Mouse (Mus musculus): ENCODE results near the gene Aldh8a1.

Gene Aldh8a1

DNA sequence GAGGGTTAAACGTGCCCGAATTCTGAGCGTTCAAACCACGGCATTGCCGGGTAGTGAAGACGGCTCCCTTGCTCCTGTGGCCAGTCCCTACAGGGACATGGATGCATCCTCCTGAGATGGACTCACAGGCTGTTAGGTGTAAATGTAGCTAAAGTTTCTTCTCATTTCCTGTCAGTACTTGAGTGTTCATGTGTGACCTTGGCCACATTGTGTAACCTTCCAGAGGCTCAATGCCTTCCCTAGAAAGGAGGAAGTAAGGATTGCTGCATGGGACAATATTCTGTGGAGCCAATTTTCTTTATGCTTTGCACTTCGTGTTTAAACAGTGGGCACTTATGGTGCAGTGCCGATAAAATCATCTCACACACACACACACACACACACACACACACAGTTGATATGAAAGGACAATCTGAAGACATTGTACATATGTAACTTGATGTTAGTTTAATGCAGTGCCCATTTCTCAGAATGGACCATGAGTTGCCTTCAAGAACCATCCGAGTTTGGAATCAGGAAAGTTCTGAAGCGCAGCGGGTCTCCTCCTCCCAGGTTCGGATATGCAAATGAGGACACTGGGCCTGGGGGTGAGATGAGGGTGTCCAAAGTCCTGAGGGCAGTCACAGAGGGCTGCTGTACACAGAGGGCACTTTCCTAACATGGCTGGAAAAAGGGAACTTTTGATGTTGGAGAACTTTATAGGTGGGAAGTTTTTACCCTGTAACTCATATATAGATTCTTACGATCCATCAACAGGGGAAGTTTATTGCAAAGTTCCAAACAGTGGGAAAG lies at the start of gene Aldh8a1:
Aldh8a1 (plus strand) TSS at position 610 of the 792 bp plus-strand sequence.
- no peak for DNase-seq

GRCm38 (mm10) chr10:21327605-21328135 lies 49.4 kb upstream of the Aldh8a1 start:
- no peak for DNase-seq

DNA sequence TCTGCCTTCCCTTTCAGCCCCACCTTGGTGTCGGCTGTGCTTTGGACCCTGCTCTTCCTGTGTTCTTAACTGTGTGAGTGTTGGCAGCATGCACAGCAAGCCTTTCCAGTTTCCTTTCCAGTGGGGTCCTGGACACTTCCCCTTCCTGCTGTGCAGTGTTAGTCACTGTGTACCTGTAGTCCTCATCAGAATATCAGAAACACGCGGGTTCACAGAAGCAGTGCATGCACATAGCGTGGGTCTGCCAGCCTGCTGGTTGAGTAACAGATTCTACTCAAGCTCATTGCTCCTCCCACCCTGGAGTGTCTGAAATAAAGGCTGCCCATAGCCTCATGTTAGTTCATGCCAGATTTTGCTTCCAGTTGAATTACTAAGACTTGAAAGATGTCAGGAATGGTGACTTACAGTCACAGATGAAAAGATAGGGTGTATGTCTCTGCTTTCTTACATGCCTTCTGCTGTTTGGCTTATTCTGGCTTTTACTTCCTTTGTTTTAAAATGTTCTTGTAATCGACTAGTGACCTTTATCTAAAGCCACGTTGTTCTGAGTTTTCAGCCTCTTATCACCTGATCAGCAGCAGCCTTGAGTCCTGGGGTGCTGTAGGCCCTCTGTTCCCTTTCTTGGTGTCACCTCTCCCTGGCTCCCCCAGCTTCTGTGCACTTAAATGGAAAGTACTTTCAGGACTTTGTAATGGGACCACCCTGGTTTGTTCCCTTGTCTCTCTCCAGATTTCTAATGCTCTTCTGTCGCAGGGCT lies 42.6 kb upstream of the Aldh8a1 start:
- DNase-seq: no peak

GRCm38 (mm10) chr10:21335534-21335933 lies 41.6 kb upstream of the Aldh8a1 start:
- no peak for DNase-seq

DNA sequence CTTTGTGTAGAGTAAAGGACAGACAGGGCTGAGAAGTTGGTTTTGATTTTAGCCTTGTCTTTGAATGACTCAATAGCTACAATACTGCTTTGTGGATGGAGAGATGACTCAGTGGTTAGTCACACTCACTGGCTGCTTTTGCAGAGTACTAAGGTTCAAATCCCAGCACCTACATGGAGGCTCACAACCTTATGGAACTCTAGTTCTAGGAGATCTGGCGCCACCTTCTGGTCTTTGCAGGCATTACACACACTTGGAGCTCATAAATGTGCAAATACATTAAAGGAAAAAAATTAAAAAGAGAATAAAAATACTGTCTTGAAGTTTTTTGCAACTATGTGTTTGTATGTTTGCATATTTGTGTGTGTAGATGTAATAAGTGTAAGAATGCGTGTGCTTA lies 39.9 kb upstream of the Aldh8a1 start:
- peak; percentile 76 for DNase-seq

- no peak for DNase-seq
These were observed 35.4 kb upstream of the Aldh8a1 start for GRCm38 (mm10) chr10:21341706-21342105.

DNA sequence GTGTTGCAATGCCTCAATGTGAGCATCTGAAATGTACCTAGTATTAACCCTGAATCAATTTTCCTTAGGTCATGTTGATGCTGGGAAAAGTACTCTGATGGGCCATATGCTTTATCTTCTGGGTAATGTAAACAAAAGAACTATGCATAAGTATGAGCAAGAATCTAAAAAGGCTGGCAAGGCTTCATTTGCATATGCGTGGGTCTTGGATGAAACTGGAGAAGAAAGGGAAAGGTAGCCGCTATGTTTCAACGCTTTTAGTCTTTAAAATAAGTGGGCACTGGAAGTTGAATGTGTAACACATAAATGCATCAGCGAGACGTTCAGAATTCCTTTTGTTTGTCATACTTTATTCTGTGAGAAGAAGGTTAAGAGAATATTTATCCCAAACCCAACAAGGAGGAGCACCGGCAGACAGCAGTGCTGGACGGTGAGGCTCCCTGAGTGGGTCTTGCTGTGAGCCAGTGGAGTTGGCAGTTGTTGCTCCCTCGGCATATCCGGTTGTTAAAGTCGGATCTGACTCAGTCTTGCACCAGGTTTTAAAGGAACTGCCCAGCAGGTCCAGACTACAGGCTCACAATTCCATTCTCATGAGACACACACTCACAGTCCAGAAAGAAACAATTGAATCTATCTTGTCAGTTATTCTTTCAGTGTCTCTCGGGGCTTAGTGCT lies 34.6 kb upstream of the Aldh8a1 start:
- no peak for DNase-seq

GRCm38 (mm10) chr10:21347332-21347731 lies 29.8 kb upstream of the Aldh8a1 start:
- DNase-seq: no peak

GRCm38 (mm10) chr10:21349449-21349848 lies 27.6 kb upstream of the Aldh8a1 start:
- no peak for DNase-seq

- no peak for DNase-seq
These were observed 27.1 kb upstream of the Aldh8a1 start for GRCm38 (mm10) chr10:21349946-21350345.

- DNase-seq: no peak
These were observed 26.3 kb upstream of the Aldh8a1 start for GRCm38 (mm10) chr10:21350531-21351515.

DNA sequence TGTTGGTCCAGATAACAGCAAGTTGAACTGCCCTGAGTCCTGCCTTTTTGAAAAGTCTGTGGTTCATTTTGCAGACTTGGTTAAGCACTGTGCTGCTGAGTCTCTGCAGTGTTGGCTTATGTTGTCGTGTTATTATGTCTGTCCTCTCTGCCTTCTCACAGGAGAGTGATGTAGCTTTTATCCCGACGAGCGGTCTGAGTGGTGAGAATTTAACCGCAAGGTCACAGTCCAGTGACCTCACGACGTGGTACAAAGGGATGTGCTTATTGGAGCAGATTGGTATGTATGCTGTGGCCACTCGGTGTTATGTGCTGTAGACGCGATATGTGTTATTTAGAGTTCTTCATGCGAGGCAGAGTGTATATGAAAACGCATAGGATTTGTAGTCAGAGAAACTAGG lies 25.3 kb upstream of the Aldh8a1 start:
- DNase-seq: no peak

DNA sequence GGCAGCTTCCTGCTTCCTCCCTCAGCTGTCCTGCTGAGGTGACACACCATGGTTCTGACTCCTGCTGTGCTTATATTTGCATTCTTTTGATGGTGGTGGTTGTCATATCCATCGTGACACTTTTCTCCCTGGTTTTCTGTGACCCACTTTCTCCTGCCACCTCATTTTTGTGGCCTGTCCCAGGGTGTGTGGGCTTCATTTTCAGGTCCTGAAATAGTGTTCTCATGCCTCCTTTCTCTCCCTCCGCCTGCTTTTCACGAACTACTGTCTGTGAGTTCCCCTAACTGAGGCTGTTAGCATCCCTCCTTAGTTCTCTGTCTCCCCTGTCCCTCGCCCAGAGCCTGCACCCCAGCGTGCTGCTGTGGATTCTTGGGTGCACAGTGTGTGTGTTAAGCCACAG lies 23.2 kb upstream of the Aldh8a1 start:
- no peak for DNase-seq

GRCm38 (mm10) chr10:21354506-21354905 lies 22.6 kb upstream of the Aldh8a1 start:
- DNase-seq: no peak

DNA sequence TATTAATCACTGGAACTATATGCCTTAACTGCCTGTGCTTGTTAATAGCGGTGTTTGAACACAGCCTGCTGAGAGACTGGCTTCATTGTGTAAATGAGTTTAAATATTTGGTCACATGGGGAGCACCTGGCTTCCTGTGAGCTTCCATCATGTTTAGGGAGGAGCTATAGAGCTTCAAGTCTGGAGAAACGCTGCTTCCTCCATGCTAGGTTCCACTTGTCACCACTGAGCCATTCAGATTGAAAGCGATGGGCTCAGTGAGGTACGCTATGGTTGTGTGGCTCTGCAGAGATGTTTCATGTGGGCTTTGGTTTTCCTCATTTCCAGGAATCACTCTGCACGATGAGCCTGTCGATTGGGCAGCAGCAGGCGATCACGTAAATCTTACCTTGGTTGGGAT lies 19.1 kb upstream of the Aldh8a1 start:
- no peak for DNase-seq

DNA sequence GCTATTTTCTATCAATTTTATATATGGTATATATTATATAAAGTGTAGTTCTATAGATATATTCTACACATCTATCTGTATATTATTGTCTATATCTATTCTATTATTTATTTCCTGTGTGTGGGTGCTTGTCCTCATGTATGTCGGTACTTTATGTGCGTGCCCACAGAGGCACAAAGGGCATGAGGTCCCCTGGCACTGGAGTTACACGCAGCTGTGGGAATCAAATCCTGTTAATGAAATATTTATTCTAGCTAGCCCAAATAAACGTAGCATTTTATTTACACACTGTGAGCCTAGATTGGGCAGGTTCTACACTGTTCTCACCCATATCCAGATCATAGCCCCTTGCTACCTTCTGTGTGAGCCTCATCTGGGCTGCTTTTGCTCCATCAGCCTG lies 18.0 kb upstream of the Aldh8a1 start:
- no peak for DNase-seq

DNA sequence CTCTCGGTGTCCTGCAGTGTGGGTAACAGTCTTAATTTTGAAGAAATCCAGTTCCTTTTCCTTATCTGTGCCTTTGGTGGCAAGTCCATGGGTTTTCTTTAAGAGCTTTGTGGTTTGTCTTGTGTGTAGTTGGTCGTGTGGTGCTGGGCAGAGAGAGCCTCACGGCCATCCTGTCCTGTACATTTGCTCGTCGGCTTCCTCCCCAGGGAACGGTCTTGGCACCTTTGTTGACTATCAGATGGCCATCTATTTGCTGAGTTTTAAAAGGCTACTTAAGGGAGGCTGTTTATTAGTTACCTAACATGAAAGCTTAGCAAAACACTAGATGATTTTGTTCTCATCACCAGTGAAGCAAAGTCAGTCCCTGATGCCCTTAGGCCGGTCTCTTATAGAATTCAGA lies 15.2 kb upstream of the Aldh8a1 start:
- DNase-seq: no peak

- DNase-seq: no peak
These were observed 13.8 kb upstream of the Aldh8a1 start for GRCm38 (mm10) chr10:21363297-21363696.

GRCm38 (mm10) chr10:21364946-21365345 lies 12.1 kb upstream of the Aldh8a1 start:
- DNase-seq: no peak

DNA sequence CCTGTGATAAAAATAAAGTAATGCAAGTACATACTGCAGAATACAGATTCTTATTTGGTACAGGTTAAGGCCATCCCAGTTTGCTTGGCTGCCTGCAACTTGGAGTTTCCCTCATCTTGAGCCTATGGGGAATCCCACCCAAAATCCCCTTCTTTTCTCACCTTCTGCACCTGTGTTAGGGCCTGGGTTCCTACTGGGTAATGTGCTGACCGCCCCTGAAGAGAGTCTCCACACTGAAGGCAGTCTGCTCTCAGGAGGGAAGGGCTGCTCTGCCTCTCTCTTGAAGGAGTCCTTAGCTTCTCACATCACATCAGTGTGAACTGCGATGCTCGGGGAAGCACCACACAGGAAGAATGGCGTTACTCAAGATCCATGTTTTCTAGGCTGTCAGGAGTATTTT lies 11.2 kb upstream of the Aldh8a1 start:
- no peak for DNase-seq

DNA sequence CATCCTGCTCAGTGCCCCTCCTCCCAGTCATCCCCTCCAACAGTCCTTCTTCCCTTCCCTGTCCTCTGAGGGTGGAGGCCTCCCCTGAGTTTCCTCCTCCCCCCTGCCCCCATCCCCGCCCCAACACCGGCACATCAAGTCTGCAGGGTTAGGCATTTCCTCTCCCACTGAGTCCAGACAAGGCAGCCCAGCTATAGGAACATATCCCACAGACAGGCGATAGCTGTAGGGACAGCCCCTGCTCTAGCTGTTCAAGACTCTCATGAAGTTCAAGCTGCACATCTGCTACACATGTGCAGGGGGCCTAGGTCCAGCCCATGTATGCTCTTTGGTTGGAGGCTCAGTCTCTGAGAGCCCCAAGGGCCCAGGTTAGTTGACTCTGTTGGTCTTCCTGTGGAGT lies 10.6 kb upstream of the Aldh8a1 start:
- DNase-seq: no peak

DNA sequence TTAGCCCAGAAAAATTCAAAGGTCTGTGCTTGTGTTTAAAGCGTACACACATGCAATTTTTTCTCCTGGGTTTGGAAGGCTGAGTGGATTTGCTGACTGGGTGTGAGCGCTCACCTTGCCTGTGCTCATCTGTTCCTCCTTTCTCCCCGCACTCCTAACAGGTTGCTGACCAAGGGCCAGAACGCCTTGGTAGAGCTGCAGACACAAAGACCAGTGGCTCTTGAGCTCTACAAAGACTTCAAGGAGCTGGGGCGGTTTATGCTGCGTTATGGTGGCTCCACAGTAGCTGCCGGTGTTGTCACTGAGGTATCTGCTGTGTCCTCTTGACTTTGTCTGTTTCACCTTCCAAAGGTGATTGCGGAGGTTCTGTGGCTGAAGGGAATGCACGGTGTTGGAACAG lies 9.6 kb upstream of the Aldh8a1 start:
- no peak for DNase-seq

Measured in thymus, postnatal 14 days (tissue).